Mouse (Mus musculus) erythroblast, embryonic 14.5 days (primary cell): ENCODE measurements around the gene Slc6a8.

Experiments used
- GATA1 ChIP-seq: IDR thresholded peaks from 2 replicates; pipeline ENCODE4 v1.6.1; 2012; ENCODE audit warnings: low read length, inconsistent platforms, mixed read lengths
- TAL1 ChIP-seq: IDR thresholded peaks from 3 replicates; pipeline ENCODE4 v1.6.1; 2012; ENCODE audit warnings: low read length, inconsistent platforms, mixed read lengths

- TF ChIP-seq GATA1 (no peak), TAL1 (no peak)
Observed at GRCm38 (mm10) chrX:73730908-73731307, 58.0 kb downstream of the Slc6a8 start.
